15 mouse cellular contexts compared by ENCODE assay signal in genomic region chr4:153785564-153785963, GRCm38 (mm10).
"Had no signal": no experiment of that assay in that cellular context is flagged by ENCODE, and none has a peak within 500 bp of the region (broad histone marks: within the 10 kb centered on the region; RNA-seq: fewer than 3 reads in every experiment).

No protein-coding gene starts in this region.

- ATAC-seq: intestine, embryonic 16.5 days; liver, embryonic 12.5 days had no signal

- H3K4me2 ChIP-seq: kidney, embryonic 15.5 days; limb, embryonic 15.5 days; liver, embryonic 12.5 days; lung, embryonic 14.5 days; midbrain, embryonic 12.5 days; stomach, embryonic 15.5 days had no signal

- H3K9me3 ChIP-seq: kidney, embryonic 15.5 days; limb, embryonic 15.5 days; liver, embryonic 12.5 days; midbrain, embryonic 12.5 days; stomach, embryonic 15.5 days had no signal

- H3K4me1 ChIP-seq: limb, embryonic 15.5 days; liver, embryonic 12.5 days; stomach, embryonic 15.5 days had no signal

- H3K9ac ChIP-seq: kidney, embryonic 15.5 days; limb, embryonic 15.5 days; liver, embryonic 12.5 days; lung, embryonic 14.5 days; midbrain, embryonic 12.5 days; stomach, embryonic 15.5 days had no signal

- DNase-seq: kidney, adult 2 months; kidney, postnatal 14 days; lung, embryonic 14.5 days; lung, postnatal 10 days; lung, postnatal 4 days; right cerebral cortex, postnatal 14 days; thymus, adult 2 months; thymus, postnatal 25 days had no signal

- H3K36me3 ChIP-seq: kidney, embryonic 15.5 days; limb, embryonic 15.5 days; liver, embryonic 12.5 days; midbrain, embryonic 12.5 days; stomach, embryonic 15.5 days had no signal

- H3K4me3 ChIP-seq: kidney, embryonic 15.5 days; left cerebral cortex, adult 2 months; limb, embryonic 15.5 days; liver, embryonic 12.5 days; midbrain, embryonic 12.5 days; stomach, embryonic 15.5 days had no signal

- H3K27me3 ChIP-seq: liver, embryonic 12.5 days; stomach, embryonic 15.5 days had no signal

- H3K27ac ChIP-seq: kidney, embryonic 15.5 days; left cerebral cortex, adult 2 months; limb, embryonic 15.5 days; liver, embryonic 12.5 days; midbrain, embryonic 12.5 days; stomach, embryonic 15.5 days had no signal
